Mouse (Mus musculus): ENCODE data around the gene Fbxw4. TPM values are rescaled to one million over a fixed set of nuclear protein-coding genes. Genes with fewer than 3 reads are reported as not detected.

Fbxw4 gene
- polyA plus RNA-seq, 1 experiment: 81.4 TPM

DNA sequence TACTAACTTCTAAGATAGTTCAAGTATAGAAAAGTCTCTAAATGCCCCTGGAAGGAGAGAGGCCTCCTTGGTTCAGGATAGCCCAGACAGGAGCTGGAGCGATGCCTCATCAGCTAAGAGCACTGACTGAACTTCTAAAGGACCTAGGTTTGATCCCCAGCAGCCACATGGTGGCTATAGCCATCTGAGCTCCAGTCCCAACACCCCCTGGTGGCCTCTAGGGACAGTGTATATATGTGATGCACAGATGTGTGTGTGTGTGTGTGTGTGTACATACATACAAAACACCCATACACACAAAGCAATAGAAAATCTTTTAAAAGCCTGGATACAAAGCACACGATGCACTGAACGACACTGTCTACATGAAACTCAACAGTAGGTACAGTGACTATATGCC, 30.9 kb downstream of the Fbxw4 start:
- TF ChIP-seq POLR2A (IDR thresholded peaks at IDR 0.05; ENCODE audit: low read depth, low read length): no peak
- TF ChIP-seq CTCF (IDR thresholded peaks at IDR 0.05; ENCODE audit: extremely low read depth, insufficient read depth, insufficient read length, insufficient replicate concordance): no peak
- peaks cover 7% of the 10 kb centered on the region for H3K36me3 ChIP-seq (ENCODE audit: control insufficient read depth, insufficient read depth, low read length)
- WGBS: 94% methylated on average over 3 of the region's 3 CpGs
- no peak for DNase-seq (ENCODE audit: low read depth in 1 of 2, low spot score in 2 of 2)
- H3K4me3 ChIP-seq (ENCODE audit: extremely low read depth, insufficient read depth, insufficient read length): no peak overlapping the region
- H3K27me3 ChIP-seq (ENCODE audit: control insufficient read depth, insufficient read depth, low read length): no peaks in the 10 kb centered on the region
- no peaks in the 10 kb centered on the region for H3K4me1 ChIP-seq (ENCODE audit: control insufficient read depth, insufficient read depth, insufficient read length)
- H3K27ac ChIP-seq (ENCODE audit: insufficient read depth, low read length): no peak overlapping the region

DNA sequence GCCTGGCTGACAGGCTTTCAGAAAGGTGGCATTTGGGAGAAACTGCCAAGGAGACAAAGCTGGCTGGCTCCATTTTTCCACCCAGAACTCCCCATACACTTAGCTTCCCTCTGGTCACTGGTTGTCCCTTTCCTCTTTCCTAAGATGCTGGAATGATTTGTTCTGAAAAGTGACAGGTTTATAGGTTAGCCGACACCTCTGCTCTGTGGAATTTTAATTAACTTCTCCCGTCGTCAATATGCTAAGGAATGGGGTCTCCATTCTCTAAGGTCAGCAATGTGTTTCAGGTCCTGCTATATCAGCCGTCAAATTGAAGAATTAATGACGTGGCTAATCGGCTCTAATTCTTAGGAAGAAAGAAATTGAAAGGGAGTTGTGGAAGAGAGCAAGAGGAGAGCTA, 31.5 kb downstream of the Fbxw4 start:
- DNase-seq (ENCODE audit: low read depth in 1 of 2, low spot score in 2 of 2): no peak
- WGBS: 93% methylated on average over 6 of the region's 6 CpGs

DNA sequence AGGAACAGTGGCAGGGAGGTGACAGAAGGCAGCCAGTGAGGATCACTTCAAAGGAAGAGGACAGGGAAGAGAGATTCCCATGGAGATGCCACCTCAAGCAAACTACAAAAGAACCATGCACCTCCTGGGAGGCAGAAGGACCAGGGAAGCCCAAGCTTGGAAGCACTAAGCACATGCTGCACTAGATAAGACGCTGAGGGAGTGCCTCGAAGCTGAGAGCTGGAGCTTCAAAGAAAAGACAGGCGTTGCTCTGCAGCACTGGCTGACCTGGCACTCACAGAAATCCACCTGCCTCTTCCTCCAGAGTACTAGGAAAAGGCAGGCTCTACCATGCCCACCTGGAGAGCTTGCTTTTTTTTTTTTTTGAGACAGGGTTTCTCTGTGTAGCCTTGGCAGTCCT, 33.1 kb downstream of the Fbxw4 start:
- Histone ChIP-seq H3K4me3 (ENCODE audit: extremely low read depth, insufficient read depth, insufficient read length) (no peak overlapping the region), H3K27ac (ENCODE audit: insufficient read depth, low read length) (no peak overlapping the region), H3K4me1 (ENCODE audit: control insufficient read depth, insufficient read depth, insufficient read length) (no peaks in the 10 kb centered on the region; the same call in 1 of the 2 replicates), H3K27me3 (ENCODE audit: control insufficient read depth, insufficient read depth, low read length) (no peaks in the 10 kb centered on the region), H3K36me3 (ENCODE audit: control insufficient read depth, insufficient read depth, low read length) (peaks cover 5% of the 10 kb centered on the region; the same call in 1 of the 2 replicates)
- TF ChIP-seq POLR2A (IDR thresholded peaks at IDR 0.05; ENCODE audit: low read depth, low read length): no peak
- TF ChIP-seq CTCF (IDR thresholded peaks at IDR 0.05; ENCODE audit: extremely low read depth, insufficient read depth, insufficient read length, insufficient replicate concordance): no peak
- no peak for DNase-seq (ENCODE audit: low read depth in 1 of 2, low spot score in 2 of 2)
- WGBS: 60% methylated on average over 3 of the region's 3 CpGs

More for the DNA sequence above, 31.5 kb downstream of the Fbxw4 start:
- no peak overlapping the region for H3K27ac ChIP-seq (ENCODE audit: insufficient read depth, low read length)
- no peaks in the 10 kb centered on the region for H3K27me3 ChIP-seq (ENCODE audit: control insufficient read depth, insufficient read depth, low read length)
- H3K36me3 ChIP-seq (ENCODE audit: control insufficient read depth, insufficient read depth, low read length): peaks cover 7% of the 10 kb centered on the region
- TF ChIP-seq CTCF (IDR thresholded peaks at IDR 0.05; ENCODE audit: extremely low read depth, insufficient read depth, insufficient read length, insufficient replicate concordance): no peak
- H3K4me1 ChIP-seq (ENCODE audit: control insufficient read depth, insufficient read depth, insufficient read length): no peaks in the 10 kb centered on the region; the same call in 1 of the 2 replicates
- no peak overlapping the region for H3K4me3 ChIP-seq (ENCODE audit: extremely low read depth, insufficient read depth, insufficient read length)

DNA sequence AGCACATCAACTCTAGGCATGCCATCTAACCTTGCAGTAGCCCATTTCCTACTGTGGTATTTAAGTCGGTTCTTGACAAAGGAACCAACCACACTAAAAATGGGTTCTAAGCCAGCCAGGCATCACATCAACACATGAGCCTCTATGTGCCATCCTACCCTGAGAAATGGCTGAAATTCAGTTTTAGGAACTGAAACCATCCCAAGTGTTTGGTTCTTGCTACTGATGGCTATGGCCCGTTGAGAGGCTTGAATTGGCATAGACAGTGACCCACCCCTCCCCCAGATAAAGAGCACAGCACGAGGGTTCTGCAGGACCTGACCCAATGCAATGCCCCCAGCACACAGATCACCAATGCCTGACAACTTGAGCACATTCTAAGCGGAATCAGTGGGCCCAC, 36.4 kb downstream of the Fbxw4 start:
- TF ChIP-seq CTCF (IDR thresholded peaks at IDR 0.05; ENCODE audit: extremely low read depth, insufficient read depth, insufficient read length, insufficient replicate concordance) (no peak), POLR2A (IDR thresholded peaks at IDR 0.05; ENCODE audit: low read depth, low read length) (no peak)
- no peaks in the 10 kb centered on the region for H3K27me3 ChIP-seq (ENCODE audit: control insufficient read depth, insufficient read depth, low read length)
- no peak overlapping the region for H3K4me3 ChIP-seq (ENCODE audit: extremely low read depth, insufficient read depth, insufficient read length)
- no peak for DNase-seq (ENCODE audit: low read depth in 1 of 2, low spot score in 2 of 2)
- no peaks in the 10 kb centered on the region; the same call in 1 of the 2 replicates for H3K4me1 ChIP-seq (ENCODE audit: control insufficient read depth, insufficient read depth, insufficient read length)
- H3K36me3 ChIP-seq (ENCODE audit: control insufficient read depth, insufficient read depth, low read length): peaks cover 4% of the 10 kb centered on the region; the same call in 1 of the 2 replicates
- H3K27ac ChIP-seq (ENCODE audit: insufficient read depth, low read length): no peak overlapping the region
- 43% methylated on average over 4 of the region's 4 CpGs for WGBS

DNA sequence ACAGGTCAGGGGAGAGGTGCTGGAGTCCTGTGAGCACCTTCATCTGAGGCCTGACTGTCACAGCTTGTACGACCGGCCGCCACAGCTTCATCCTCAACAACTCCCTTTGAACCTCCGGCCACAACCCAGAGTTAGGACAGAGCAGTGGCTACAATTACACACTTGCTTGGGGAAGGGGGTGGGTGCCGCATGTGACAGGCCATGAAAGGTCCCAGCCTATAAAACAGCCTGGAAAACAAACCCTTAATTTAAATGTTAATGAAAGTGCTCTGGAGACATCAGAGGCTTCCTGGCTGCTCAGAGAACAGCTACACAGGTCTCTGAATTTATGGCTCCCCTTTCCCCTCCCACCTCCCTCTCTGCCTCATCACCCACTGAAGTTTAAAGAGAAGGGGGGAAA, 38.0 kb downstream of the Fbxw4 start:
- no peak for TF ChIP-seq POLR2A (IDR thresholded peaks at IDR 0.05; ENCODE audit: low read depth, low read length)

DNA sequence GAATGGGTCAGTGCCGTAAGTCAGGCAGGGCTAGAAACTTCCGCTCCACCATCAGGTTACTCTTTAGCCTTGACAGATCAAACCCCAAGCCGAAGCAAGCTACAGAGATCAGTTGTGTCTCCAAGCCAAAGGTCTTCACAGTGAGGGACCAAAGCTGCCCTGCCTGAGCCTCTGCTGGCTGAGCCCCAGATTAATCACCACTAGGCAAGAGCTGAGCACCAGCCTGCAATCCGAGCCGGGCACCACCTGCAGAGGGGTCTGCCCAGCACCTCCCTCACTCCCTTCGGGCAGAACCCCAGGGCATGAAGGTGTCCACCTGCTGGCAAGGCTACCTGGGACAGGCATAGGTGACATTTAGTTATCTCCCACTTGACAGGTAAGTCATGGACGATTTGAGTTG, 39.1 kb downstream of the Fbxw4 start:
- WGBS: 91% methylated on average over 7 of the region's 7 CpGs
- H3K4me1 ChIP-seq (ENCODE audit: control insufficient read depth, insufficient read depth, insufficient read length): no peaks in the 10 kb centered on the region; the same call in 1 of the 2 replicates
- no peaks in the 10 kb centered on the region for H3K27me3 ChIP-seq (ENCODE audit: control insufficient read depth, insufficient read depth, low read length)
- DNase-seq (ENCODE audit: low read depth in 1 of 2, low spot score in 2 of 2): no peak
- TF ChIP-seq POLR2A (IDR thresholded peaks at IDR 0.05; ENCODE audit: low read depth, low read length) (no peak), CTCF (IDR thresholded peaks at IDR 0.05; ENCODE audit: extremely low read depth, insufficient read depth, insufficient read length, insufficient replicate concordance) (no peak)
- no peak overlapping the region for H3K27ac ChIP-seq (ENCODE audit: insufficient read depth, low read length)
- no peaks in the 10 kb centered on the region for H3K36me3 ChIP-seq (ENCODE audit: control insufficient read depth, insufficient read depth, low read length)
- no peak overlapping the region for H3K4me3 ChIP-seq (ENCODE audit: extremely low read depth, insufficient read depth, insufficient read length)

More for the DNA sequence above, 38.0 kb downstream of the Fbxw4 start:
- peaks cover 1% of the 10 kb centered on the region; the same call in 1 of the 2 replicates for H3K36me3 ChIP-seq (ENCODE audit: control insufficient read depth, insufficient read depth, low read length)
- no peak for DNase-seq (ENCODE audit: low read depth in 1 of 2, low spot score in 2 of 2)
- H3K27me3 ChIP-seq (ENCODE audit: control insufficient read depth, insufficient read depth, low read length): no peaks in the 10 kb centered on the region
- 96% methylated on average over 5 of the region's 5 CpGs for WGBS
- H3K4me1 ChIP-seq (ENCODE audit: control insufficient read depth, insufficient read depth, insufficient read length): no peaks in the 10 kb centered on the region; the same call in 1 of the 2 replicates
- H3K27ac ChIP-seq (ENCODE audit: insufficient read depth, low read length): no peak overlapping the region
- no peak overlapping the region for H3K4me3 ChIP-seq (ENCODE audit: extremely low read depth, insufficient read depth, insufficient read length)

DNA sequence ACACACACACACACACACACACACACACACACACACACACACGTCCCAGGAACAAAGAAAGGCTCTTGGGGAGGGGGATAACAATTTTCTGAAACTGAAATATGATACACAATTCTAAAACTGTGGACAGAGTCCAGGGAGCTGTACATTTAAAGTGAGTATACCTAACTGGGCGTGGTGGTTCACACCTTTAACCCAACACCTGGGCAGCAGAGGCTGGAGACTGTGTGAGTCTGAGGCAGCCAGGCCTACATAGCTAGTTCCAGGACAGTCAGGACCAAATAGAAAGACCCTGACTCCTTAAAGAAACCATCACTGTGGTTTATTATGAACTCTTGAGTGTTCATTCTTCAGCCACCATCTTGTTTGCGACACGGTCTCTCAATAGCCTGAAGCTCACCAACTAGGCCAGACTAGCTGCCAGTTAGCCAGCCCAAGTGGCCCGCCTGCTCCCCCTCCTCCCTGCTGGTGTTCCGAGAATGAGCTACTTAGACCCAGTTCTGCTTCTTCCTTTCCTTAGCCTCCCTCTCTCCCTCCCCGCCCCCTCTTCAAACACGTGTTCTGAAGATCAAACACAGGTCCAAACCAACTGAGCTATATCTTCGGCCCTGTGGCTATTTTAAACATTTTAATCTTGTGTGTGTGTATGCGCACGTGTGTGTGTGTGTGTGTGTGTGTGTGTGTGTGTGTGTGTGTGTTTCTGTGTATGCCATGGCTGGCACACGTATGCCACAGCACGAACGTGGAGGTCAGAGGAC, 40.2 kb downstream of the Fbxw4 start:
- Histone ChIP-seq H3K27ac (ENCODE audit: insufficient read depth, low read length) (no peak overlapping the region), H3K27me3 (ENCODE audit: control insufficient read depth, insufficient read depth, low read length) (no peaks in the 10 kb centered on the region), H3K36me3 (ENCODE audit: control insufficient read depth, insufficient read depth, low read length) (no peaks in the 10 kb centered on the region), H3K4me3 (ENCODE audit: extremely low read depth, insufficient read depth, insufficient read length) (no peak overlapping the region), H3K4me1 (ENCODE audit: control insufficient read depth, insufficient read depth, insufficient read length) (no peaks in the 10 kb centered on the region; the same call in 1 of the 2 replicates)
- no peak for TF ChIP-seq POLR2A (IDR thresholded peaks at IDR 0.05; ENCODE audit: low read depth, low read length)
- TF ChIP-seq CTCF (IDR thresholded peaks at IDR 0.05; ENCODE audit: extremely low read depth, insufficient read depth, insufficient read length, insufficient replicate concordance): no peak
- DNase-seq (ENCODE audit: low read depth in 1 of 2, low spot score in 2 of 2): no peak
- 87% methylated on average over 14 of the region's 14 CpGs for WGBS

Data from spleen, adult 2 months (tissue).